Mouse (Mus musculus): ENCODE data around the gene Smyd1. TPM values are rescaled to one million over a fixed set of nuclear protein-coding genes. Genes with fewer than 3 reads are reported as not detected.

The Smyd1 gene
- polyA plus RNA-seq, 1 experiment from 2014 or later = 0.53 TPM

DNA sequence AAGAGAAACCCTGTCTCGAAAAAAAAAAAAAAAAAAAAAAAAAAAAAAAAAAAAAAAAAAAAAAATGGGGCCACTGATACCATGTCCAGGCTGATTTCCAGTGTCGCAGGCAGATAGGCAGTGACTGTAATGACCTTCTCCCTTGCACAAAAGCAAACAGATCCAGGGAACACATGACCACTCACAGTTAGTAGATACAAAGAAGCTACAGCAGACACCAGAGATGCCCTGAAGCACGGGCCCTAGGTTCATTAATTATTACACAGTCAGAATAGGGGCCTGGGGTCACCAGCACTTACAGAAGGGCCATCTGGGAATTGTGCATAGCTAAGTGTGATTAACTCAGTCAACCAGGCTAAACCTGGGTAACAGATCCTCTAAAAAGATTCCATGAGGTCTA lies 86.1 kb downstream of the Smyd1 start:
- DNase-seq = no peak
- H3K4me2 ChIP-seq = no peak overlapping the region
- no peak for ATAC-seq (ENCODE audit: insufficient read depth)
- no peak for TF ChIP-seq CTCF (IDR thresholded peaks at IDR 0.05; ENCODE audit: low read depth)
- 52% methylated on average over 3 of the region's 3 CpGs for WGBS
- no peaks in the 10 kb centered on the region for H3K4me1 ChIP-seq (ENCODE audit: insufficient read depth)
- no peak overlapping the region for H3K9ac ChIP-seq
- no peaks in the 10 kb centered on the region for H3K36me3 ChIP-seq (ENCODE audit: insufficient read depth)
- H3K27me3 ChIP-seq (ENCODE audit: insufficient read depth, low read length) = no peaks in the 10 kb centered on the region
- H3K9me3 ChIP-seq (ENCODE audit: low read depth, low read length) = no peaks in the 10 kb centered on the region
- H3K27ac ChIP-seq (ENCODE audit: low read depth) = no peak overlapping the region
- H3K4me3 ChIP-seq (ENCODE audit: low read depth, low read length) = no peak overlapping the region

DNA sequence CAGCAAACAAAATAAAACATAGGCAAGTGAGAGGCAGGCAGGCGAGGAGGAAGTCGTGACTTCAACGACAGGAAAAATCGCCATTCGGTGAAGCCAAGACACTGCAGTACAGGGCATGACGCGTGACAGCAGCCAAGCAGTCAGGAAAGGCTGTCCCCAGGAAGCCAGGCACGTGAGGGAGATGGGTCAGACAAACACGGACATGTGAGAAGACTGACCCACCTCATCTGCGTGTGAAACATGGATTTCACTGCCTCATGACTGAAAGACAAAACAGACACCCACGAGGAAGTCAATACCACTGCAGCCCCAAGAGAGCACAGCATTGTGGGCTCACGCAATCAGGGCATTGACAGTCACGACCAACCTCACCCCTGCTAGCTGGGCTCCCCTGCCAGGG lies 86.9 kb downstream of the Smyd1 start:
- TF ChIP-seq CTCF (IDR thresholded peaks at IDR 0.05; ENCODE audit: low read depth) = no peak
- Histone ChIP-seq H3K9me3 (ENCODE audit: low read depth, low read length) (no peaks in the 10 kb centered on the region), H3K4me1 (ENCODE audit: insufficient read depth) (no peaks in the 10 kb centered on the region), H3K27me3 (ENCODE audit: insufficient read depth, low read length) (no peaks in the 10 kb centered on the region), H3K36me3 (ENCODE audit: insufficient read depth) (no peaks in the 10 kb centered on the region), H3K4me2 (no peak overlapping the region), H3K27ac (ENCODE audit: low read depth) (no peak overlapping the region), H3K4me3 (ENCODE audit: low read depth, low read length) (no peak overlapping the region), H3K9ac (no peak overlapping the region)
- WGBS = 67% methylated on average over 13 of the region's 13 CpGs
- DNase-seq (no peak), ATAC-seq (ENCODE audit: insufficient read depth) (no peak)

DNA sequence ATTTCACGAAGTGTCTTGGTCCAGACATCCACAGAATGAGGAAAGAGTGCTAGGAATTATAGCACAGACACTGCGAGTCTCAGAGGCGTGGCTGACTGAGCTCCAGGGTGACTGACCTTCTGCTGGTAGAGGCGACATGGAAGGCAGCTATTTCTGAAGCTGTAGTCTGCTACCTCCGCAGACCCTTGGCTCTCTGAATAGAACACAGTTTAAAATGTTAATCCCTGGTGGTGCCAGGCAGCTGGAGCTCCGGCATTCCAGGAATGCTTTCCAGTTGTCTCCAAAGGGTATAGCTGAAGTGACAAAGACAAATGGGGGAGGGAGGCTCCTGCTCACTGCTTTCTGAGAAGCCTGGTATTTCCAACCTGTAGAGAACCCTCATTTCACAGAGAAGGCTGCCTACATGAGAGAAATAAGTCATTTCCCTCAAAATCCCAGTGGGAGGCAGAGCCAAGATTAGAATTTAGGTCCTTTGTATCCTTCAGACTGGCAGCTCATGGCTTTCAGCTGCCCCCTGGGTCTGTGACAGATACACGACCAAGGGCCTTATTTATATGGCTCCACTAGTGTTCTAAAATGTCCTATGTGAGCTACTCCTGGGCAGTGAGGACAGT lies 94.8 kb downstream of the Smyd1 start:
- H3K9me3 ChIP-seq (ENCODE audit: low read depth, low read length) = no peaks in the 10 kb centered on the region
- WGBS = 9% methylated on average over 7 of the region's 7 CpGs
- no peaks in the 10 kb centered on the region for H3K27me3 ChIP-seq (ENCODE audit: insufficient read depth, low read length)
- peak overlapping the region; percentile 64 for H3K27ac ChIP-seq (ENCODE audit: low read depth)
- H3K4me2 ChIP-seq = 0 out of 2 replicates have a peak overlapping the region, but pooled peaks have one; percentile 18
- TF ChIP-seq CTCF (IDR thresholded peaks at IDR 0.05; ENCODE audit: low read depth) = no peak
- peak; percentile 50 for ATAC-seq (ENCODE audit: insufficient read depth)
- no peak overlapping the region for H3K9ac ChIP-seq
- no peaks in the 10 kb centered on the region for H3K36me3 ChIP-seq (ENCODE audit: insufficient read depth)
- peaks cover 17% of the 10 kb centered on the region for H3K4me1 ChIP-seq (ENCODE audit: insufficient read depth)
- no peak overlapping the region for H3K4me3 ChIP-seq (ENCODE audit: low read depth, low read length)
- peak; percentile 49 for DNase-seq

DNA sequence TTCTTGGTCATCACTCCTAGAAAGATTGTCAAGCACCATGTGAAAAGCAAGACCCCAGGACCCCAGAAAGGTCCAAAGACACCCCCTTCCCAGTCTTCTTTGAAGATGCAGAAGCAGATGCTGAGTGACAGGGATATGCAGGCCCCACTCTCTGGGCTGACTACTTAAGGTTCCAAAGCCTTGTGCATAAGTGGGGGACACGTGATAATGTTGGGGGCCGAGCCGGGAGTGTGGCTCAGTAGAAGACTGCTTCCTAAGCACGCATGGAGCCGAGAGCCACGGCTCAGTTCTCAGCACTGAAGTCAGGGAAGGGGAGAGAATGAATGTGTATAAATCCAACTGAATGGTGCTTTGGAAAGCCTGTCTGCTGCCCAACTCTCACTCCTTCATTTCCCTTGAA lies 95.5 kb downstream of the Smyd1 start:
- ATAC-seq (ENCODE audit: insufficient read depth) (no peak), DNase-seq (no peak)
- TF ChIP-seq CTCF (IDR thresholded peaks at IDR 0.05; ENCODE audit: low read depth) = no peak
- Histone ChIP-seq H3K4me2 (no peak overlapping the region), H3K9ac (no peak overlapping the region), H3K9me3 (ENCODE audit: low read depth, low read length) (no peaks in the 10 kb centered on the region), H3K27ac (ENCODE audit: low read depth) (peak overlapping the region; percentile 58; the same call in 1 of the 2 replicates), H3K4me1 (ENCODE audit: insufficient read depth) (peaks cover 17% of the 10 kb centered on the region), H3K36me3 (ENCODE audit: insufficient read depth) (no peaks in the 10 kb centered on the region), H3K27me3 (ENCODE audit: insufficient read depth, low read length) (no peaks in the 10 kb centered on the region), H3K4me3 (ENCODE audit: low read depth, low read length) (no peak overlapping the region)
- WGBS = 18% methylated on average over 6 of the region's 6 CpGs

DNA sequence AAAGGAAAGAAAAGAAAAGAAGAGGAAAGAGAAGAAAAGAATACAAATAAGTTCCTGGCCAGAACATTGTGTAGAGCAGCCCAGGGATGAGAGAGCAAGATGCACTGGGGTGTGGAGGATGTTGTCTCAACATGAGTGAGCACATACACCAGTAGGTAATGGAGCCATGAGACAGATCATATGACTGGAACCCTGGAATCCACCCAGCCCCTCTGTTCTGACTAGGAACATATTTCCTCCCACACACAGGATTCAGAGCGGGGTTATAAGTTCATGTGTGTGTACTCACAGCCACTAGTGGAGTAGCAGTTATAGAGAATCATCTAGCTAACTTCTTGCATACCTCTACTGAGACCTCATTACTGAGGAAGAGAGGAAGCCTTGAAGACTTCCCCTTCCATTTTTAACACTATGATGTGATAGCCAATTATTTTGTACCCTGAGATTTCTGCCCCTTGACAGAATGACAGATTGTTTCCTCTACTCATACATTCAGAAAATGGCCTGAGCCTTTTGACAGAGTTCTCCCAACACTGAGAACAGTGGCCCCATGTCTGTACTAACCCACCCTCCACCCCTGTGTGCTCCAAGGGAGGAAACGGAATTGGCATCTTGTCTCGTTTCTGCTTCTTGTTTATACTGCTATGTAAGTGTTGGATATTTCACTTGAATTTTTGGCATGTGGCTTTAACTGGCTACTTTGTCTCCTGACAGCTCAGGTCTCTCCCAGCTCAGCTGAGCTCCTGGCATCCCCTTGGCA lies 97.7 kb downstream of the Smyd1 start:
- H3K9me3 ChIP-seq (ENCODE audit: low read depth, low read length) = no peaks in the 10 kb centered on the region
- H3K9ac ChIP-seq = no peak overlapping the region
- H3K36me3 ChIP-seq (ENCODE audit: insufficient read depth) = no peaks in the 10 kb centered on the region
- TF ChIP-seq CTCF (IDR thresholded peaks at IDR 0.05; ENCODE audit: low read depth) = no peak
- WGBS = 26% methylated on average over 3 of the region's 3 CpGs
- DNase-seq (peak; percentile 57), ATAC-seq (ENCODE audit: insufficient read depth) (peak; percentile 75; the same call in 1 of the 2 replicates)
- no peaks in the 10 kb centered on the region for H3K27me3 ChIP-seq (ENCODE audit: insufficient read depth, low read length)
- no peak overlapping the region for H3K4me2 ChIP-seq
- H3K4me1 ChIP-seq (ENCODE audit: insufficient read depth) = peaks cover 17% of the 10 kb centered on the region
- H3K27ac ChIP-seq (ENCODE audit: low read depth) = no peak overlapping the region
- no peak overlapping the region for H3K4me3 ChIP-seq (ENCODE audit: low read depth, low read length)

DNA sequence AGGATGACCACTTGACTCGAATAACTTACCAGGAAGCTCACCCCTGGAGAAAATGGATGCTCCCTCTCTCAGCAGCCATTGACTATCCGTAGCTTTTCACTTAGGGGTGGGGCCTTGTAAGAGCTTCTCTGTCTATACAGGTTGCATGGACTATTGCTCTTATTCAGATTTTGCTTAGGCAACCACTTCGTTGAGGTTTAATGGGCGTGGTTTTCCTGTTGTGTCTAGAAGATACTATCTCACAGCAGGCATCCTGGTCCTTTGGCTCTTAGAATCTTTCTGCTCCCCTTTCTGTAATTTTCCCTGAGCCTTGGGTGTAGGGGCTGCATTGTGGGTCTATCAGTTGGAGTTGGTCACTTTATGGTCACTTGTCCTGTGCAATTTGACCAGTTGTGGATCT lies 100.5 kb downstream of the Smyd1 start:
- Histone ChIP-seq H3K9me3 (ENCODE audit: low read depth, low read length) (no peaks in the 10 kb centered on the region), H3K36me3 (ENCODE audit: insufficient read depth) (no peaks in the 10 kb centered on the region), H3K9ac (no peak overlapping the region), H3K27ac (ENCODE audit: low read depth) (no peak overlapping the region), H3K27me3 (ENCODE audit: insufficient read depth, low read length) (no peaks in the 10 kb centered on the region), H3K4me1 (ENCODE audit: insufficient read depth) (peaks cover 11% of the 10 kb centered on the region), H3K4me3 (ENCODE audit: low read depth, low read length) (no peak overlapping the region), H3K4me2 (no peak overlapping the region)
- no peak for ATAC-seq (ENCODE audit: insufficient read depth)
- DNase-seq = no peak
- WGBS = 87% methylated on average over 4 of the region's 4 CpGs
- TF ChIP-seq CTCF (IDR thresholded peaks at IDR 0.05; ENCODE audit: low read depth) = no peak

DNA sequence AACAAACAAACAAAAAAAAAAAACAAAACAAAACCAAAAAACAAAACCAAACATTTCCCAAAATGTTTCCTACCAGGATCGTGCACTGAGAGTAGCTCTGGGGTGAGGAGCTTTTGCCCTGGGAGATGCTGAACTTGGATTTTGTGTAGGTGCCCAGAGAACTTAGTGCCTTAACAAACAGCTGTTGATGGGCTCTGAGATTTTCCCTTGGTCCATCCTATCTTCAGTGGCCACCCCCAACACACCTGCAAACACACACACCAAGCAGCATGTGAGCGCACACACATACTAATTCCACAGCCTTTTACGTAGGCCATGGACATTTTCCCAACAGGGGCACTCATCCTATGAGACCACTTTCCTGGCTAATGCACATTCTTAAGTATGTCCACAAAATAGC lies 109.6 kb downstream of the Smyd1 start:
- Histone ChIP-seq H3K4me3 (ENCODE audit: low read depth, low read length) (no peak overlapping the region), H3K9me3 (ENCODE audit: low read depth, low read length) (no peaks in the 10 kb centered on the region), H3K27me3 (ENCODE audit: insufficient read depth, low read length) (no peaks in the 10 kb centered on the region), H3K36me3 (ENCODE audit: insufficient read depth) (no peaks in the 10 kb centered on the region), H3K4me1 (ENCODE audit: insufficient read depth) (no peaks in the 10 kb centered on the region), H3K27ac (ENCODE audit: low read depth) (no peak overlapping the region), H3K9ac (no peak overlapping the region), H3K4me2 (no peak overlapping the region)
- no peak for TF ChIP-seq CTCF (IDR thresholded peaks at IDR 0.05; ENCODE audit: low read depth)
- no peak for DNase-seq
- ATAC-seq (ENCODE audit: insufficient read depth) = no peak
- WGBS = 92% methylated on average over 3 of the region's 3 CpGs

Measured in lung, embryonic 14.5 days (tissue).